Mouse (Mus musculus): Measurements from ENCODE around the gene Uba5. TPM values are rescaled to one million over a fixed set of nuclear protein-coding genes. Genes with fewer than 3 reads are reported as not detected.
A peak's percentile ranks its signal among the peaks of the same experiment; 100 is the strongest.

Uba5 gene
- polyA plus RNA-seq (2016; fragmentation: Nextera tagmentation; extraction: Ambion mirVana) = 60.5 and 62.9 TPM in 2 replicates

DNA sequence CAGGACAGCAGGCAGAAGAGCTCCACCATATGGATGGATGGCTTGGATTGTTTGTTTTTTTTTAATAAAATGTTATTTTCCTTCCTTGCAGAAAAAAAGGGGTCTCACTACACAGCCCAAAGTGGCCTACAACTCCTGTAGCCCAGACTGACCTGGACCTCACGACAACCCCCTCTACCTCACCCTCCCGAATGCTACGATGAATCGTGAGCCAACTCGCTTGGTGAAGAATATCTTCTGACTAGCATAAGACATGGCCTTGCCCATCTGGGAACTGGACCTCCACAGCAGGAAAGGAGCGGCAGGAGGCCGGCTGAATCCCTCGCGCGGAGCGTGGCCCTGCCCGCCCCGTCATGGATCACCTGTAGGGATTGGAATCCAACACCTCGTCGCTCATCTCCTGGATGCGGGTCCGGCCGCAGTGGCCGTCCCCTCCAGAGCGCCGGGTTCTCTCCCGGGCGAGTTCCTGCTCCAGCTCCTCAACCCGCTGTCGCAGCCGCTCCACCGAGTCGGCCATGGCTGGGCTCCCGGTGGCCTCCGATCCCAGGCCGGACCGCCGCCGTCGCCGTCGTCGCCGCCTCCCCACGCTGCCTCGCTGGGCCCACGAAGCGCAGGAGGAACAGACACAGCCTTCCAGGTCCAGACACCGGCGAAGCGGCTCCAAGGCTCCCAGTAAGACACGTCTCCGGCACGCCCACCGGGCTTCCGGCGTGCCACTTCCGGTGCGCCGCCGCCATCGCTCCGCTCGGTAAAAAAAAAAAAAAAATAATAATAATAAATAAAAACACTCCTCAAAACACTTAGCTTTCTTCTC, at the start of gene Uba5:
Gene Uba5 (minus strand): TSS at position 705 of the 814 bp plus-strand sequence.
- Histone ChIP-seq H3K36me3 (peaks cover 19% of the 10 kb centered on the region), H3K27me3 (no peaks in the 10 kb centered on the region), H3K4me1 (peaks cover 20% of the 10 kb centered on the region), H3K9ac (replicated peaks) (peak within 1 kb of the TSS; percentile 89), H3K9me3 (no peaks in the 10 kb centered on the region), H3K4me2 (replicated peaks) (peak within 1 kb of the TSS; percentile 97), H3K4me3 (peak within 1 kb of the TSS; percentile 99), H3K27ac (replicated peaks) (peak within 1 kb of the TSS; percentile 74)
- ATAC-seq (ENCODE audit: low FRiP score, low read depth) = peak; percentile 84
- under 1% methylated on average over 59 of the region's 59 CpGs for WGBS

GRCm38 (mm10) chr9:104109151-104109550, 46.2 kb upstream of the Uba5 start:
- H3K4me3 ChIP-seq = no peak overlapping the region
- no peak overlapping the region for H3K4me2 ChIP-seq (replicated peaks)
- H3K27me3 ChIP-seq = no peaks in the 10 kb centered on the region
- no peak for ATAC-seq (ENCODE audit: low FRiP score, low read depth)
- WGBS = 97% methylated on average over 5 of the region's 5 CpGs
- H3K9ac ChIP-seq (replicated peaks) = no peak overlapping the region
- H3K4me1 ChIP-seq = no peaks in the 10 kb centered on the region
- no peak overlapping the region for H3K27ac ChIP-seq (replicated peaks)
- no peaks in the 10 kb centered on the region for H3K36me3 ChIP-seq
- H3K9me3 ChIP-seq = 0 out of 2 replicates have a peak, but pooled peaks cover 4% of the 10 kb centered on the region

GRCm38 (mm10) chr9:104108571-104109143, 45.7 kb upstream of the Uba5 start:
- H3K4me1 ChIP-seq = no peaks in the 10 kb centered on the region
- no peak overlapping the region for H3K4me3 ChIP-seq
- H3K4me2 ChIP-seq (replicated peaks) = no peak overlapping the region
- ATAC-seq (ENCODE audit: low FRiP score, low read depth) = no peak
- WGBS = 65% methylated on average over 2 of the region's 2 CpGs
- no peaks in the 10 kb centered on the region for H3K27me3 ChIP-seq
- no peak overlapping the region for H3K9ac ChIP-seq (replicated peaks)
- H3K9me3 ChIP-seq = 0 out of 2 replicates have a peak, but pooled peaks cover 4% of the 10 kb centered on the region
- no peak overlapping the region for H3K27ac ChIP-seq (replicated peaks)
- H3K36me3 ChIP-seq = no peaks in the 10 kb centered on the region

DNA sequence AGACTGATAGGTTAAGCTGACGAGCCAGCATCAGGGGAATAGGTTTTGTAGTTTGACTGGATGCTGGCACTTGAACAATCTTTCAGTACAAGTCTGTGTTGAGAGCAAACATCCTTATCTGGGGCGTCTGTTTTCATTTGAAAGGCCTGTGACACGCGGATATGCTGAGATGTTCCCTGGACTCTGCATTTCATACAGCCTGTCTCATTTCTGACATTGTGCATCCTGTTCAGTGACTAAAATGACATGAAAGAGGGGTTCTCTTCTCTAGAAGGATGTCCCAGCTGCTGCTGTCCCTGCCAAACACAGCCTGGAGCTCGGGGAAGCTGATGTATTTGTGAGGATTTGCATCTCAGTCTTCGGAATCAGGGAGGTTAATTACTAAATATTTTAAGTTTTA, 44.5 kb upstream of the Uba5 start:
- H3K4me3 ChIP-seq = no peak overlapping the region
- no peaks in the 10 kb centered on the region for H3K4me1 ChIP-seq
- H3K27me3 ChIP-seq = no peaks in the 10 kb centered on the region
- H3K4me2 ChIP-seq (replicated peaks) = no peak overlapping the region
- 85% methylated on average over 6 of the region's 6 CpGs for WGBS
- 0 out of 2 replicates have a peak, but pooled peaks cover 4% of the 10 kb centered on the region for H3K9me3 ChIP-seq
- H3K36me3 ChIP-seq = no peaks in the 10 kb centered on the region
- ATAC-seq (ENCODE audit: low FRiP score, low read depth) = no peak
- H3K27ac ChIP-seq (replicated peaks) = no peak overlapping the region
- H3K9ac ChIP-seq (replicated peaks) = no peak overlapping the region

GRCm38 (mm10) chr9:104106930-104107329, 44.0 kb upstream of the Uba5 start:
- Histone ChIP-seq H3K4me3 (no peak overlapping the region), H3K9ac (replicated peaks) (no peak overlapping the region), H3K27me3 (no peaks in the 10 kb centered on the region), H3K9me3 (0 out of 2 replicates have a peak, but pooled peaks cover 4% of the 10 kb centered on the region), H3K4me2 (replicated peaks) (no peak overlapping the region), H3K4me1 (no peaks in the 10 kb centered on the region), H3K36me3 (no peaks in the 10 kb centered on the region), H3K27ac (replicated peaks) (no peak overlapping the region)
- WGBS = 82% methylated on average over 9 of the region's 9 CpGs
- ATAC-seq (ENCODE audit: low FRiP score, low read depth) = no peak

DNA sequence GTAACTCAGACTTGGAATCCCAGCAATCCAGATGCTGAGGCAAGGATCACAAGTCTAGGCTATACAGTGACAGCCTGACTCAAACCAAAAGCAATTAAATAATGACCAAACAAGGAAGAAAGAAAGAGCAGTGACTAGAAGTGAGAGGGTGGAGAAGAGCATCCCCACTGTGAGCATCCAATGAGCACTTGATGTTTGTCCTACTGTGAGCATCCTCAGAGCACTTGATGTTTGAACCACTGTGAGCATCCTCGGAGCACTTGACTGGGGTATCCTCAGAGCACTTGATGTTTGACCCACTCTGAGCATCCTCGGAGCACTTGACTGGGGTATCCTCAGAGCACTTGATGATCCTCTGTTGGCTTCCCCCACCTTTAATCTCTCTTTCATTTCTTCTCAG, 42.1 kb upstream of the Uba5 start:
- Histone ChIP-seq H3K36me3 (no peaks in the 10 kb centered on the region), H3K4me3 (no peak overlapping the region), H3K27ac (replicated peaks) (no peak overlapping the region), H3K9me3 (no peaks in the 10 kb centered on the region), H3K27me3 (no peaks in the 10 kb centered on the region), H3K4me2 (replicated peaks) (no peak overlapping the region), H3K9ac (replicated peaks) (no peak overlapping the region), H3K4me1 (no peaks in the 10 kb centered on the region)
- WGBS = 87% methylated on average over 2 of the region's 2 CpGs
- no peak for ATAC-seq (ENCODE audit: low FRiP score, low read depth)

GRCm38 (mm10) chr9:104102901-104103300, 40.0 kb upstream of the Uba5 start:
- Histone ChIP-seq H3K9me3 (no peaks in the 10 kb centered on the region), H3K36me3 (no peaks in the 10 kb centered on the region), H3K4me1 (no peaks in the 10 kb centered on the region), H3K9ac (replicated peaks) (no peak overlapping the region), H3K4me3 (no peak overlapping the region), H3K27ac (replicated peaks) (no peak overlapping the region), H3K4me2 (replicated peaks) (no peak overlapping the region), H3K27me3 (no peaks in the 10 kb centered on the region)
- ATAC-seq (ENCODE audit: low FRiP score, low read depth) = no peak
- 35% methylated on average over 2 of the region's 2 CpGs for WGBS

GRCm38 (mm10) chr9:104102301-104102700, 39.4 kb upstream of the Uba5 start:
- Histone ChIP-seq H3K27ac (replicated peaks) (no peak overlapping the region), H3K9ac (replicated peaks) (no peak overlapping the region), H3K4me1 (no peaks in the 10 kb centered on the region), H3K36me3 (no peaks in the 10 kb centered on the region), H3K4me3 (no peak overlapping the region), H3K9me3 (no peaks in the 10 kb centered on the region), H3K27me3 (no peaks in the 10 kb centered on the region), H3K4me2 (replicated peaks) (no peak overlapping the region)
- WGBS = 39% methylated on average over 6 of the region's 6 CpGs
- no peak for ATAC-seq (ENCODE audit: low FRiP score, low read depth)

GRCm38 (mm10) chr9:104101458-104101857, 38.5 kb upstream of the Uba5 start:
- no peak for ATAC-seq (ENCODE audit: low FRiP score, low read depth)
- no peak overlapping the region for H3K27ac ChIP-seq (replicated peaks)
- H3K4me1 ChIP-seq = no peaks in the 10 kb centered on the region
- no peaks in the 10 kb centered on the region for H3K9me3 ChIP-seq
- H3K9ac ChIP-seq (replicated peaks) = no peak overlapping the region
- 40% methylated on average over 3 of the region's 3 CpGs for WGBS
- no peaks in the 10 kb centered on the region for H3K36me3 ChIP-seq
- no peak overlapping the region for H3K4me2 ChIP-seq (replicated peaks)
- H3K4me3 ChIP-seq = no peak overlapping the region
- H3K27me3 ChIP-seq = no peaks in the 10 kb centered on the region

DNA sequence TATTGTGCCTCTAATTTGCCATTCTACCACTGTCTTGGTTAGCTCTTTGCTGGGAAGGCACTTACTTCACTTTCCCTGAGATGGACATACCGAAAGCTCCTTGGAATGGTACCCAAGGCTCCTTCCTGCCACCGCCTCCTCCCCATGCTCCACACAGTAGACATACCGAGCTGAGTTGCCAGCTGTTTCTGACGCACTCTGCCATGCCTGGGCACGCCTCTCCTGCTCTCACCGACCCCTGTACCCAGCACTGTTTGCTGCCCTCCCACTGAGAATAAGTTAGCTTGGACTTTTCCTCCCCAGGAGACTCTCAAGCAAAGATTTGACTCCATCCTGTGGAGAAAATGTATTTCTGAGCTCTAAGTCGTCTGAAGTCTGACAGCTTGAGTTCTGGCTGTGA, 37.9 kb upstream of the Uba5 start:
- Histone ChIP-seq H3K4me2 (replicated peaks) (no peak overlapping the region), H3K27ac (replicated peaks) (no peak overlapping the region), H3K9ac (replicated peaks) (no peak overlapping the region), H3K4me3 (no peak overlapping the region), H3K36me3 (no peaks in the 10 kb centered on the region), H3K4me1 (no peaks in the 10 kb centered on the region), H3K9me3 (no peaks in the 10 kb centered on the region), H3K27me3 (no peaks in the 10 kb centered on the region)
- 47% methylated on average over 7 of the region's 7 CpGs for WGBS
- no peak for ATAC-seq (ENCODE audit: low FRiP score, low read depth)

DNA sequence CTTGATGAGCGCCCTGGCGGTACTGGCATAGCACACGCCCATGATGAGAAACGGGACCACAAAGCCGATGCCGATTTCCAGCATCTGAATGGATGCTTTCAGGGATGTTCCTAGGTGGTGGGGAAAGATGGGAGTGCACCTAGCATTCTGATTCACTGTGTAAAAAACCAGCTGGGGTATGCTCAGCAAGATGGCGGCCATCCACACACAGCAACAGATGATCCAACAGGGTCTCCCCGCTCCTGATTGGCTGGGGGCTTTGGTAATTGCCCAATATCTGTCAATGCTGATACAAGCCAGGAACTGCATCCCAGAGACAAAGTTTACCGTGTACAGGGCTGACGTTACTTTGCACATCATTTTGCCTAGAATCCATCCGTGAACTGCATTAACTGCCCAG, 36.1 kb upstream of the Uba5 start:
- Histone ChIP-seq H3K9me3 (no peaks in the 10 kb centered on the region), H3K27ac (replicated peaks) (no peak overlapping the region), H3K36me3 (no peaks in the 10 kb centered on the region), H3K27me3 (no peaks in the 10 kb centered on the region), H3K4me1 (no peaks in the 10 kb centered on the region), H3K9ac (replicated peaks) (no peak overlapping the region), H3K4me2 (replicated peaks) (no peak overlapping the region), H3K4me3 (no peak overlapping the region)
- 90% methylated on average over 11 of the region's 11 CpGs for WGBS
- ATAC-seq (ENCODE audit: low FRiP score, low read depth) = no peak

DNA sequence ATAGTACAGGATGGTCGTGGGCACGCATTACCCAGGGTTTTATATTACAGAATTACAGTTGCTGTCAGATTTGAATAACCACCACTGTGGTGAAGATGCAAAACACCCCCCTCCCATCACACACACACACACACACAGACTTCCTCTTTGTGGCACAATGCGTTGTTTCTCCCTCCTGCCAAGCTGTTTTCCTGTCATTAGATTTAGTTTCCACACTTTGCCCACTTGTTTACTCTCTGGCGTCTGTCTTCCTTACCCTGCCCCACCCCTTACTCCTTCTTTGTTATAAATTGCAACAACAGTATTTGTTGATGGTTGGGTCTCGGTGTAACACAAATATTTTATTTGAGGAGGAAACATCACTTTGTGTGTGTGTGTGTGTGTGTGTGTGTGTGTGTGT, 35.3 kb upstream of the Uba5 start:
- Histone ChIP-seq H3K36me3 (no peaks in the 10 kb centered on the region), H3K9ac (replicated peaks) (no peak overlapping the region)
- 87% methylated on average over 5 of the region's 5 CpGs for WGBS

More for the DNA sequence above, 35.3 kb upstream of the Uba5 start:
- Histone ChIP-seq H3K27ac (replicated peaks) (no peak overlapping the region), H3K4me3 (no peak overlapping the region), H3K4me1 (no peaks in the 10 kb centered on the region), H3K27me3 (no peaks in the 10 kb centered on the region), H3K4me2 (replicated peaks) (no peak overlapping the region), H3K9me3 (no peaks in the 10 kb centered on the region)
- no peak for ATAC-seq (ENCODE audit: low FRiP score, low read depth)
